Mouse (Mus musculus) midbrain, embryonic 16.5 days (tissue): Measurements from ENCODE around the gene Unkl. TPM values are rescaled to one million over a fixed set of nuclear protein-coding genes. Genes with fewer than 3 reads are reported as not detected.

ENCODE experiments used
- ATAC-seq: fragments of 200-750 bp; cut with Nextera tagmentation; 2 replicates; pipeline ENCODE4 v1.8.0; 2017; ENCODE audit warnings: moderate TSS enrichment
- H3K27ac ChIP-seq: fragments of 300-500 bp; sonication (generic); 2 replicates; pipeline ENCODE4 v1.5.1; 2014; ENCODE audit warnings: mild to moderate bottlenecking, low read length, mixed read lengths
- H3K27me3 ChIP-seq: fragments of 300-500 bp; sonication (generic); 2 replicates; pipeline ENCODE4 v1.6.1; 2014; ENCODE audit warnings: low read depth, low read length, mixed read lengths; ENCODE audit not compliant: control insufficient read depth, insufficient read depth
- H3K36me3 ChIP-seq: fragments of 300-500 bp; sonication (generic); 2 replicates; pipeline ENCODE4 v1.6.1; 2014; ENCODE audit warnings: mild to moderate bottlenecking, low read length, moderate library complexity, mixed read lengths; ENCODE audit not compliant: control insufficient read depth, insufficient read depth
- H3K4me1 ChIP-seq: fragments of 300-500 bp; sonication (generic); 2 replicates; pipeline ENCODE4 v1.6.1; 2014; ENCODE audit warnings: mild to moderate bottlenecking, low read length, mixed read lengths; ENCODE audit not compliant: control insufficient read depth, insufficient read depth
- H3K4me2 ChIP-seq: fragments of 300-500 bp; sonication (generic); 2 replicates; pipeline ENCODE4 v1.6.1; 2014; ENCODE audit warnings: mild to moderate bottlenecking, low read length, mixed read lengths
- H3K4me3 ChIP-seq: fragments of 300-500 bp; sonication (generic); 2 replicates; pipeline ENCODE4 v1.5.1; 2014; ENCODE audit warnings: low read depth, mild to moderate bottlenecking, low read length, moderate library complexity, mixed read lengths
- H3K9ac ChIP-seq: fragments of 300-500 bp; sonication (generic); 2 replicates; pipeline ENCODE4 v1.6.1; 2014; ENCODE audit warnings: low read depth, low read length, mixed read lengths
- H3K9me3 ChIP-seq: fragments of 300-500 bp; sonication (generic); replicated peaks from 2 replicates; pipeline ENCODE4 v1.6.1; 2014; ENCODE audit warnings: mild to moderate bottlenecking, low read length, mixed read lengths; ENCODE audit not compliant: control insufficient read depth, poor library complexity, severe bottlenecking
- WGBS: fragments of 180-500 bp; shearing (Covaris S2); extraction: QIAGEN DNeasy Blood & Tissue Kit; methylation state at CpG from one replicate; pipeline ENCODE4 v1.1.7; 2014; 5-methylcytosine and 5-hydroxymethylcytosine counted together
- polyA plus RNA-seq: library from polyadenylated mRNA; unstranded; fragments of >200 nt; fragmentation: Nextera tagmentation; extraction: Ambion mirVana; gene quantifications from 2 replicates; pipeline ENCODE4 v1.2.1, GENCODE M21; 2015

Gene Unkl
- polyA plus RNA-seq, 1 experiment from 2014 or later = 19.2 TPM

GRCm38 (mm10) chr17:25243131-25243780 lies 55.1 kb downstream of the Unkl start:
- Histone ChIP-seq H3K4me1 (peaks cover 19% of the 10 kb centered on the region), H3K4me2 (no peak overlapping the region), H3K36me3 (peaks cover 24% of the 10 kb centered on the region), H3K4me3 (no peak overlapping the region), H3K9ac (no peak overlapping the region), H3K27me3 (no peaks in the 10 kb centered on the region), H3K9me3 (no peaks in the 10 kb centered on the region), H3K27ac (no peak overlapping the region)
- ATAC-seq = no peak
- WGBS = 88% methylated on average over 11 of the region's 11 CpGs

GRCm38 (mm10) chr17:25244239-25244638 lies 56.0 kb downstream of the Unkl start:
- H3K4me2 ChIP-seq = no peak overlapping the region
- H3K4me1 ChIP-seq = peaks cover 14% of the 10 kb centered on the region
- no peak overlapping the region for H3K27ac ChIP-seq
- no peak for ATAC-seq
- no peak overlapping the region for H3K9ac ChIP-seq
- peaks cover 24% of the 10 kb centered on the region for H3K36me3 ChIP-seq
- no peaks in the 10 kb centered on the region for H3K27me3 ChIP-seq
- WGBS = 89% methylated on average over 16 of the region's 16 CpGs
- no peak overlapping the region for H3K4me3 ChIP-seq
- H3K9me3 ChIP-seq = no peaks in the 10 kb centered on the region

GRCm38 (mm10) chr17:25248033-25248750 lies 60.0 kb downstream of the Unkl start:
- Histone ChIP-seq H3K4me1 (peaks cover 14% of the 10 kb centered on the region), H3K27me3 (no peaks in the 10 kb centered on the region), H3K36me3 (peaks cover 18% of the 10 kb centered on the region), H3K4me3 (no peak overlapping the region), H3K9ac (no peak overlapping the region), H3K27ac (no peak overlapping the region), H3K4me2 (no peak overlapping the region), H3K9me3 (no peaks in the 10 kb centered on the region)
- no peak for ATAC-seq
- 84% methylated on average over 18 of the region's 18 CpGs for WGBS

- H3K27me3 ChIP-seq = no peaks in the 10 kb centered on the region
- peaks cover 5% of the 10 kb centered on the region; the same call in 1 of the 2 replicates for H3K36me3 ChIP-seq
- H3K9me3 ChIP-seq = no peaks in the 10 kb centered on the region
- no peak overlapping the region for H3K4me2 ChIP-seq
- ATAC-seq = no peak
- H3K27ac ChIP-seq = no peak overlapping the region
- no peak overlapping the region for H3K4me3 ChIP-seq
- 75% methylated on average over 8 of the region's 8 CpGs for WGBS
- H3K4me1 ChIP-seq = peaks cover 32% of the 10 kb centered on the region
- no peak overlapping the region for H3K9ac ChIP-seq
These were observed 62.1 kb downstream of the Unkl start for GRCm38 (mm10) chr17:25250181-25250835.

- ATAC-seq = peak; percentile 85
- Histone ChIP-seq H3K36me3 (no peaks in the 10 kb centered on the region), H3K4me1 (peaks cover 47% of the 10 kb centered on the region), H3K9me3 (no peaks in the 10 kb centered on the region), H3K9ac (peak overlapping the region; percentile 10; the same call in 1 of the 2 replicates), H3K27ac (peak overlapping the region; percentile 88), H3K27me3 (no peaks in the 10 kb centered on the region), H3K4me3 (no peak overlapping the region), H3K4me2 (peak overlapping the region; percentile 50)
- WGBS = 7% methylated on average over 3 of the region's 3 CpGs
These were observed 64.4 kb downstream of the Unkl start for GRCm38 (mm10) chr17:25252643-25253042.

- WGBS = 4% methylated on average over 10 of the region's 10 CpGs
- Histone ChIP-seq H3K27me3 (no peaks in the 10 kb centered on the region), H3K9me3 (no peaks in the 10 kb centered on the region), H3K4me1 (peaks cover 52% of the 10 kb centered on the region), H3K9ac (peak overlapping the region; percentile 55), H3K36me3 (no peaks in the 10 kb centered on the region), H3K4me2 (peak overlapping the region; percentile 50), H3K4me3 (peak overlapping the region; percentile 14), H3K27ac (peak overlapping the region; percentile 88)
- ATAC-seq = peak; percentile 23
These were observed 65.6 kb downstream of the Unkl start for GRCm38 (mm10) chr17:25253760-25254159.

- ATAC-seq = no peak
- no peak overlapping the region; the same call in 1 of the 2 replicates for H3K9ac ChIP-seq
- peaks cover 52% of the 10 kb centered on the region for H3K4me1 ChIP-seq
- no peak overlapping the region for H3K27ac ChIP-seq
- H3K4me2 ChIP-seq = peak overlapping the region; percentile 67; the same call in 1 of the 2 replicates
- no peaks in the 10 kb centered on the region for H3K9me3 ChIP-seq
- H3K27me3 ChIP-seq = no peaks in the 10 kb centered on the region
- H3K4me3 ChIP-seq = no peak overlapping the region
- WGBS = 62% methylated on average over 2 of the region's 2 CpGs
- no peaks in the 10 kb centered on the region for H3K36me3 ChIP-seq
These were observed 66.9 kb downstream of the Unkl start for GRCm38 (mm10) chr17:25255110-25255509.

- Histone ChIP-seq H3K4me1 (peaks cover 52% of the 10 kb centered on the region), H3K9ac (peak within 1 kb of the TSS; percentile 53), H3K4me3 (peak within 1 kb of the TSS; percentile 39), H3K27me3 (no peaks in the 10 kb centered on the region), H3K4me2 (peak within 1 kb of the TSS; percentile 67), H3K36me3 (no peaks in the 10 kb centered on the region), H3K27ac (no peak within 1 kb of the TSS), H3K9me3 (no peaks in the 10 kb centered on the region)
- WGBS = 3% methylated on average over 35 of the region's 35 CpGs
- ATAC-seq = peak; percentile 2; the same call in 1 of the 2 replicates
These were observed 68.0 kb downstream of the Unkl start, which contains the start of gene Baiap3 for GRCm38 (mm10) chr17:25256140-25256754. Gene Baiap3, minus strand, starts transcription at chr17:25256364.
